Mouse (Mus musculus): ENCODE results near the gene Fam71e2. TPM values are rescaled to one million over a fixed set of nuclear protein-coding genes. Genes with fewer than 3 reads are reported as not detected.
A peak's percentile ranks its signal among the peaks of the same experiment; 100 is the strongest.
"Not testable (repeated sequence)": the region's sequence is repeated elsewhere in the genome, so short reads cannot be mapped to it uniquely, and the experiment has no call there.

Fam71e2 gene
- polyA plus RNA-seq, 1 experiment: not detected

- H3K4me3 ChIP-seq (ENCODE audit: insufficient read depth, low read length): peak overlapping the region; percentile 96; the same call in 1 of the 2 replicates
- peaks cover 4% of the 10 kb centered on the region; the same call in 1 of the 2 replicates for H3K4me1 ChIP-seq (ENCODE audit: control insufficient read depth, insufficient read depth, low read length)
- no peak overlapping the region; the same call in 1 of the 2 replicates for H3K27ac ChIP-seq (ENCODE audit: insufficient read depth, low read depth, low read length)
- TF ChIP-seq POLR2A (IDR thresholded peaks at IDR 0.05; ENCODE audit: borderline replicate concordance, low read depth, low read length): no peak
Measured at GRCm38 (mm10) chr7:4794631-4795168, 23.6 kb upstream of the Fam71e2 start.

- H3K4me3 ChIP-seq (ENCODE audit: insufficient read depth, low read length): peak overlapping the region; percentile 96
- peaks cover 4% of the 10 kb centered on the region; the same call in 1 of the 2 replicates for H3K4me1 ChIP-seq (ENCODE audit: control insufficient read depth, insufficient read depth, low read length)
- H3K27ac ChIP-seq (ENCODE audit: insufficient read depth, low read depth, low read length): peak overlapping the region; percentile 88
- TF ChIP-seq POLR2A (IDR thresholded peaks at IDR 0.05; ENCODE audit: borderline replicate concordance, low read depth, low read length): no peak
- TF ChIP-seq CTCF (IDR thresholded peaks at IDR 0.05; ENCODE audit: low read depth, low read length): no peak
Measured at GRCm38 (mm10) chr7:4793674-4794073, 22.6 kb upstream of the Fam71e2 start.

- H3K27ac ChIP-seq (ENCODE audit: insufficient read depth, low read depth, low read length): peak overlapping the region; percentile 88
- peak overlapping the region; percentile 96 for H3K4me3 ChIP-seq (ENCODE audit: insufficient read depth, low read length)
- H3K4me1 ChIP-seq (ENCODE audit: control insufficient read depth, insufficient read depth, low read length): not testable (repeated sequence)
Measured at GRCm38 (mm10) chr7:4793248-4793647, 22.1 kb upstream of the Fam71e2 start.

GRCm38 (mm10) chr7:4792278-4793212 is 21.4 kb upstream of the Fam71e2 start, which contains the start of gene Rpl28:
Rpl28 (plus strand) TSS chr7:4792874.
- Histone ChIP-seq H3K4me1 (ENCODE audit: control insufficient read depth, insufficient read depth, low read length) (peaks cover 7% of the 10 kb centered on the region), H3K27ac (ENCODE audit: insufficient read depth, low read depth, low read length) (peak within 1 kb of the TSS; percentile 88), H3K4me3 (ENCODE audit: insufficient read depth, low read length) (peak within 1 kb of the TSS; percentile 96)
- TF ChIP-seq POLR2A (IDR thresholded peaks at IDR 0.05; ENCODE audit: borderline replicate concordance, low read depth, low read length) (0 out of 2 replicates have a peak, but pooled peaks have one; percentile 14), CTCF (IDR thresholded peaks at IDR 0.05; ENCODE audit: low read depth, low read length) (no peak)

GRCm38 (mm10) chr7:4789436-4789935 is 18.4 kb upstream of the Fam71e2 start, which contains the start of gene Tmem238:
Tmem238 (minus strand) TSS chr7:4789656.
- Histone ChIP-seq H3K27ac (ENCODE audit: insufficient read depth, low read depth, low read length) (peak within 1 kb of the TSS; percentile 48), H3K4me3 (ENCODE audit: insufficient read depth, low read length) (peak within 1 kb of the TSS; percentile 78), H3K4me1 (ENCODE audit: control insufficient read depth, insufficient read depth, low read length) (peaks cover 10% of the 10 kb centered on the region)
- TF ChIP-seq CTCF (IDR thresholded peaks at IDR 0.05; ENCODE audit: low read depth, low read length): no peak
- TF ChIP-seq POLR2A (IDR thresholded peaks at IDR 0.05; ENCODE audit: borderline replicate concordance, low read depth, low read length): no peak

- Histone ChIP-seq H3K4me3 (ENCODE audit: insufficient read depth, low read length) (peak overlapping the region; percentile 78), H3K4me1 (ENCODE audit: control insufficient read depth, insufficient read depth, low read length) (peaks cover 9% of the 10 kb centered on the region), H3K27ac (ENCODE audit: insufficient read depth, low read depth, low read length) (peak overlapping the region; percentile 48)
- TF ChIP-seq CTCF (IDR thresholded peaks at IDR 0.05; ENCODE audit: low read depth, low read length): no peak
- no peak for TF ChIP-seq POLR2A (IDR thresholded peaks at IDR 0.05; ENCODE audit: borderline replicate concordance, low read depth, low read length)
Measured at GRCm38 (mm10) chr7:4788499-4789435, 17.7 kb upstream of the Fam71e2 start.

GRCm38 (mm10) chr7:4783667-4784268 is 12.7 kb upstream of the Fam71e2 start:
- TF ChIP-seq CTCF (IDR thresholded peaks at IDR 0.05; ENCODE audit: low read depth, low read length) (no peak), POLR2A (IDR thresholded peaks at IDR 0.05; ENCODE audit: borderline replicate concordance, low read depth, low read length) (no peak)
- peaks cover 9% of the 10 kb centered on the region for H3K4me1 ChIP-seq (ENCODE audit: control insufficient read depth, insufficient read depth, low read length)
- H3K4me3 ChIP-seq (ENCODE audit: insufficient read depth, low read length): no peak overlapping the region

GRCm38 (mm10) chr7:4782759-4783158 is 11.7 kb upstream of the Fam71e2 start, which contains the start of the genes Il11 and Tmem190:
Il11 (minus strand) TSS chr7:4782859.
Tmem190 (plus strand) TSS chr7:4782937.
- H3K27ac ChIP-seq (ENCODE audit: insufficient read depth, low read depth, low read length): no peak within 1 kb of the TSS
- no peak for TF ChIP-seq CTCF (IDR thresholded peaks at IDR 0.05; ENCODE audit: low read depth, low read length)
- TF ChIP-seq POLR2A (IDR thresholded peaks at IDR 0.05; ENCODE audit: borderline replicate concordance, low read depth, low read length): no peak
- no peak within 1 kb of the TSS for H3K4me3 ChIP-seq (ENCODE audit: insufficient read depth, low read length)
- H3K4me1 ChIP-seq (ENCODE audit: control insufficient read depth, insufficient read depth, low read length): peaks cover 7% of the 10 kb centered on the region

More at GRCm38 (mm10) chr7:4783667-4784268, 12.7 kb upstream of the Fam71e2 start:
- H3K27ac ChIP-seq (ENCODE audit: insufficient read depth, low read depth, low read length): no peak overlapping the region

GRCm38 (mm10) chr7:4782130-4782529 is 11.0 kb upstream of the Fam71e2 start:
- no peak overlapping the region for H3K27ac ChIP-seq (ENCODE audit: insufficient read depth, low read depth, low read length)
- H3K4me3 ChIP-seq (ENCODE audit: insufficient read depth, low read length): no peak overlapping the region
- TF ChIP-seq POLR2A (IDR thresholded peaks at IDR 0.05; ENCODE audit: borderline replicate concordance, low read depth, low read length): no peak
- no peak for TF ChIP-seq CTCF (IDR thresholded peaks at IDR 0.05; ENCODE audit: low read depth, low read length)
- peaks cover 7% of the 10 kb centered on the region for H3K4me1 ChIP-seq (ENCODE audit: control insufficient read depth, insufficient read depth, low read length)

Measured in bone marrow macrophage, adult 2 months (primary cell).